Mouse (Mus musculus): ENCODE results near the gene Gm9913. TPM values are rescaled to one million over a fixed set of nuclear protein-coding genes. Genes with fewer than 3 reads are reported as not detected.

The Gm9913 gene
- not detected in 2 replicates for polyA plus RNA-seq (2012; ENCODE audit: insufficient read depth, low replicate concordance)

DNA sequence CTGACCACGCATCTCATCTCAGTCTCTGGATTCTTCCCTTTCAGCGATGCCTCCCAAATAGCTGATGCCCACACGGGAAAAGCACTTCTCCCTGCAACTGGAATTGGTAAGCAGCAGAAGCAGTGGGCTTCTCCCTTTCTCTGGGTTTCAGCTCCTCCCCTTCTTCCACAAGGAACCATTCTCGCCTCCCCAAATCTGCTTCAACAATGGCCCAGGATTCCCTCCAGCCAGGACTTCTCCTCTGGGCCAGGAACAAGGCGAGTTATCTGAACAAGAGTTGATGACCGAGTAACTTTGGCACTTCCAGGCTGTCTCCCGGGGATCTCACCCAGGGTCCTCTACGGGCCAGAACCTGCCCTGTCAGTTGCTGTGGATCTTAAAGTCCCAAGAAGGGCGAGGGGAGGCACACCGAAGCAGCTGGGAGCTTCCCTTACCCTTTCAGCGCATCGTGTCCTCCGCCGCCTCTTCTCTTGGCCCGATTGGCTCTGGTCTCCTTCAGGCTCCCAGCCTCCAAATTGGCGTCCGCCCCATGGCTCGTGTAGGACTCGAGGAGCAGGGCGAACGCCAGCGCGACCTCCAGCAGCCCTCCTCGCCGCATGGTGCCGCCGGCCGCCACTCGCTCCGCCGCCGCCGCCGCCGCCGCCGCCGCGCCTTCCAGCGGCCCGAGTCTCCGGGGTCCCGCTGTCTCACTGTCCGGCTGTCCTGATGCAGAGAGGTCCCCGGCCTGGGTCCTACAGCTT, at the start of gene Gm9913:
Gene Gm9913, plus strand, starts transcription at position 84 of the 740 bp plus-strand sequence.
- Histone ChIP-seq H3K4me1 (peaks cover 31% of the 10 kb centered on the region), H3K27me3 (replicated peaks) (peaks cover 83% of the 10 kb centered on the region), H3K4me3 (replicated peaks) (peak within 1 kb of the TSS; percentile 79)

DNA sequence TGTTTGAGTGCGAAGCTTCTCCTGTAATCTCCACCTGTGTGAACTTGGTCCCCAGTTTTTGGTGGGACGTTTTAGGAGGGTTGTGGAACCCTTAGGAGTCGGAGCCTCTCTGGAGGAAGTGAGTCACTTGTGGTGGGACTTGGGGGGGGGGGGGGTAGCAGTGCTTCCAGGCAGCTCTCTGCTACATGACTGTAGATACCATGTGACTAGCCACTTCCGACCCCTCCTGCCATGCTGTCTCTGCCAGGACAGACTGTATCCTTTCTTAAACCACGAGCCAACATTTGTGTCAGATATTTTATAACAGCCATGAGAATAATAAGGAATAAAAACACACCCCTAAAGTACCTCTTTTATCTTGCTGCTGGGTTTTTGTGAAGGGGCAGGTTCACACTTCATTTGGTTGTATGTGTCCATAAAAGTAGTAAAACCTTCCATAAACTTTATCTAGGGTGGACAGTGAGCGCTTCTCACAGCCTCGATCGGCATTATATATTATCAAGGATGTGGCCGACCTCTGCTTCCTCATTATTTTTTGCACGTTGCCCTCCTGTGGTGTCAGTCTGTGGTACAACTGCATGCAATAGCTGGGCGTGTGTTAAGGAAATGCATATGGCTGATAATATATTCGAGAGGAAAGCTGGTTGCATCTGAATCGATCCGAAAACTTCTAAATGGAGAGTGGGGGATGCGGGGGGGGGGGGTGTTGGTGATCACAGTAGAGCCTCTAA, 48.7 kb upstream of the Gm9913 start:
- Histone ChIP-seq H3K9me3 (no peaks in the 10 kb centered on the region), H3K27me3 (replicated peaks) (no peaks in the 10 kb centered on the region), H3K4me1 (peaks cover 88% of the 10 kb centered on the region), H3K4me3 (replicated peaks) (peak overlapping the region; percentile 87), H3K36me3 (replicated peaks; ENCODE audit: low read length) (no peaks in the 10 kb centered on the region)
- TF ChIP-seq FLI1 (IDR thresholded peaks at IDR 0.05; ENCODE audit: low read length): no peak
- TF ChIP-seq GATA1 (IDR thresholded peaks at IDR 0.05; ENCODE audit: borderline replicate concordance, low read length): peak; percentile 52; the same call in 1 of the 3 replicates

More for the DNA sequence above, at the start of gene Gm9913:
- TF ChIP-seq GATA1 (IDR thresholded peaks at IDR 0.05; ENCODE audit: borderline replicate concordance, low read length) (no peak), FLI1 (IDR thresholded peaks at IDR 0.05; ENCODE audit: low read length) (no peak)
- peaks cover 6% of the 10 kb centered on the region for H3K9me3 ChIP-seq
- H3K36me3 ChIP-seq (replicated peaks; ENCODE audit: low read length): no peaks in the 10 kb centered on the region

DNA sequence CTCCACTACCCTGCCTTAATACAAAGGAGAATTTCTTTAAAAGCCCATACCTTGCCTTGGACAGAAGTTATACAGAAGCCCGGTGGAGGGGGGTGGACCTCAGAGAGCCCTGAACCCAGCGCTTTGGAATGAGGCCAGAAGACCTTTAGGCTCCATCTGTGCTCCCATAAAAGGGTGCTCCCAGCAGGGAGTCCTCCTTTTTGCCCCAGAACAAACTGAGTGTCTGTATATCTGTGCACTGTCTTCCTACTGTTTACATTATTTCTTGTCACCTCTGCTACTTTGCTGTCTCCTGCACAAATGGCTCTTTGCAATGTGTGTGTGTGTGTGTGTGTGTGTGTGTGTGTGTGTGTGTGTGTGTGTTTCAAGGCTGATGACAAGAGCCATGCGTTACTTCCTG, 45.8 kb upstream of the Gm9913 start:
- Histone ChIP-seq H3K27me3 (replicated peaks) (no peaks in the 10 kb centered on the region), H3K4me1 (peaks cover 79% of the 10 kb centered on the region), H3K36me3 (replicated peaks; ENCODE audit: low read length) (no peaks in the 10 kb centered on the region), H3K9me3 (no peaks in the 10 kb centered on the region), H3K4me3 (replicated peaks) (no peak overlapping the region)
- no peak for TF ChIP-seq FLI1 (IDR thresholded peaks at IDR 0.05; ENCODE audit: low read length)
- TF ChIP-seq GATA1 (IDR thresholded peaks at IDR 0.05; ENCODE audit: borderline replicate concordance, low read length): no peak

DNA sequence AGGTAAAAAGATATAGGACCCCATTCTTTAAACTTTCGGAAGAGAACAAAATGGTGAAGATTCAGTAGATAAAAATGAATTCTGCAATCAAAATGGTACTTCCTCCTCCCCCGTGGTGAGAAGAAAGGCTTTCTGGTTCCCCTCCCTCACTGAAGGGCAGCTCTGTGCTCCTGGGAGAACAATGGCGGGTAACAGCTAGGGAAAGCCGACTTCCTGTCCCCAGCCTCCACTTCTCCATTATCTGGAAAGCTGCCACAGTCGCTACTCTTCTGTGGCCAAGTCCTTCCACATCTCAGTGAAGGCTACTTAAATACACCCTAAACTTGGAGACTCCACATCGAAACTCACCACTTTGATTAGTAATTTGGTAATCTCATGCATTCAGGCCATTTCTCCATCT, 40.9 kb upstream of the Gm9913 start:
- Histone ChIP-seq H3K27me3 (replicated peaks) (peaks cover 4% of the 10 kb centered on the region), H3K9me3 (no peaks in the 10 kb centered on the region), H3K4me1 (peaks cover 49% of the 10 kb centered on the region), H3K36me3 (replicated peaks; ENCODE audit: low read length) (no peaks in the 10 kb centered on the region), H3K4me3 (replicated peaks) (no peak overlapping the region)
- no peak for TF ChIP-seq FLI1 (IDR thresholded peaks at IDR 0.05; ENCODE audit: low read length)
- no peak for TF ChIP-seq GATA1 (IDR thresholded peaks at IDR 0.05; ENCODE audit: borderline replicate concordance, low read length)

DNA sequence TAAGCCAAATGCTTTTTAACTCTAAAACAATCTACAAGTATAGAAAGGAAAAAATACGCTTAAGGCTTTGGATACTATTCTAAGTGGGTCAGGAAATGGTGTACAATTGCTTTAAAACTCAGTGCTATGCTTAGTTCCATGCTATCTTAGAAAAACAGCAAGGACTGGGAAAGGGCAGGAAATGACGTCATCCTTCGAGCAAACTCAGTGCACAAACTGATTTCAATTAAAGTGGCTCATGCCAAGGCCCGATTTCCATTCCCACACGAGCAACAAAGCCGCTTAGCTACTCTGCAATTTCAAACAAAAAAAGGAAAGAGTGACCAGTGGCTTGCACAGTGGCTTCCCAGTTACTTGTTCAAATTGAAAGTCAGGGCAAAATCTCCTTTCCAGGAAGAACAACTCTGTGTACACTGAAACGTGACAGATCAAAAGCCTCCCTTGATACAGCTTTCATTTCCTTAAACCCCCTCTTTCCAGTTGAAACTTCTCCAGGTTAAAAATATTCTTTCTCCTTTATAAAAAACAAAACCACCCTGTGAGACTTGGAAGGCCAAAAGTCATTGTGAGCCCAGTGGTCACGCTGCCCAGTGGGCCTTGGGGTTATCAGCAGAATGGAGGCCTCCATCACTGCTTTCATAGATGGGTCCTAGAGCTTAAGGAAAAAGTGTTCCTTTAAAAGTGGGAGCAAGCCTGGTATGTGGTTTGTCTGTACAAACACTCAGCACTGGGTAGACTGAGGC, 34.2 kb upstream of the Gm9913 start:
- TF ChIP-seq GATA1 (IDR thresholded peaks at IDR 0.05; ENCODE audit: borderline replicate concordance, low read length): no peak
- no peak for TF ChIP-seq FLI1 (IDR thresholded peaks at IDR 0.05; ENCODE audit: low read length)
- H3K4me3 ChIP-seq (replicated peaks): peak overlapping the region; percentile 31
- peaks cover 37% of the 10 kb centered on the region for H3K27me3 ChIP-seq (replicated peaks)
- H3K36me3 ChIP-seq (replicated peaks; ENCODE audit: low read length): no peaks in the 10 kb centered on the region
- H3K9me3 ChIP-seq: no peaks in the 10 kb centered on the region
- peaks cover 42% of the 10 kb centered on the region for H3K4me1 ChIP-seq

DNA sequence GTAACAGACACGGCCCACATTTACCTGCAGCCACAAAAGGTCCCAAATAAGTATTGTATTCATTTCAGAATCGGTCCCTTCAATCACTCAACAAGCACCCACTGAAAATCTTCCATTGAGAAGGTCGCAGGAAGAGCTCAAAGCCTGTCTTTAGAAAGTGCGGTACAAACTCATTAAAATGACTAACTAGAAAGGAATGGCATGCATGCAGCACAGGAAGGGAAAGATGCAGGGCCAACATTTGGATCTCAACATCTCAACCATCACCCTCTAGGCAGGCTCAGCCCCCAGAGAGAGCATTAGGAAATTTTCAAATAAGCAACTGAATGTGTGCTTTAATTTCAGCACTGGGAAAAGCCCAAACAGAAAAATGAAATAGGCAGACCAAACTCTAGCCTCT, 33.2 kb upstream of the Gm9913 start:
- Histone ChIP-seq H3K4me1 (peaks cover 42% of the 10 kb centered on the region), H3K36me3 (replicated peaks; ENCODE audit: low read length) (no peaks in the 10 kb centered on the region), H3K4me3 (replicated peaks) (no peak overlapping the region), H3K9me3 (no peaks in the 10 kb centered on the region), H3K27me3 (replicated peaks) (peaks cover 37% of the 10 kb centered on the region)
- TF ChIP-seq GATA1 (IDR thresholded peaks at IDR 0.05; ENCODE audit: borderline replicate concordance, low read length) (no peak), FLI1 (IDR thresholded peaks at IDR 0.05; ENCODE audit: low read length) (no peak)

DNA sequence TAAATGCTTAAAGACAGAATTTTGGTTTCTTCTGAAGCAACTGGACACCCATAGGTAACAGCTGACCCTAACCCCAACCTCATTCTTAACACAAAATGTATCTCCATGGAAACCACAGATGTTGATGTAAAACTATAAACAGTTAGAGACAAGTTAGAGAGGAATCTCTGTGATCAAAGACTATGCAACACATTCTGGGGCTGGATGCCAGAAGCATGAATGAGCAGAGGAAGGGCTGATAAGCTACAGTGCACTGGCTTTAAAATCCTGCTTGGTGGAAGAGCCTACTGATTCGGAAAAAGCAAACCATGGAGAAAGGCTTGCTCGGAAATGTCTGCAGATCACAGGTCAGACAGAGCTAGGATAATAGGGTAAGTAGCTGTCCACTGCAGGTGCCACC, 31.7 kb upstream of the Gm9913 start:
- peak overlapping the region; percentile 8 for H3K4me3 ChIP-seq (replicated peaks)
- H3K36me3 ChIP-seq (replicated peaks; ENCODE audit: low read length): no peaks in the 10 kb centered on the region
- TF ChIP-seq FLI1 (IDR thresholded peaks at IDR 0.05; ENCODE audit: low read length) (no peak), GATA1 (IDR thresholded peaks at IDR 0.05; ENCODE audit: borderline replicate concordance, low read length) (no peak)
- H3K9me3 ChIP-seq: no peaks in the 10 kb centered on the region
- H3K27me3 ChIP-seq (replicated peaks): peaks cover 40% of the 10 kb centered on the region
- H3K4me1 ChIP-seq: peaks cover 45% of the 10 kb centered on the region

DNA sequence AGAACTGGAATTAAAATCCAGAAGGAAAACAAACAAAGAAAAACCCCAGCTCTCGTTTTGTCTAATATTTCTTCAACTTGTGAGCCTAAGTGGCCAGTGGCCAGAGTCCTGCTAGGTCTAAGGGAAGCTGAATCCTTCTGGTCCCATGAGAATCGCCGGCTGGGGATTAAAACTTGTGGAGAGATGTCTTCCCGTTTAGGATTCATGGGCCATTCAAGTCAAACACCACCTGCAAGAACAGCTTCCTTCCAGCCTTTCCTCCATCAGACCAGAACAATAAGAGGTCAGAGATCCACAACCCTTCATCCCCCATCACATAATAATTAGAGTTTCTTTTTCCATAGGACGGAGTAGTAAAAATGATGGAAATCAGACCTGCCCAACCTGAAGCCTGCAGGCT, 30.2 kb upstream of the Gm9913 start:
- H3K27me3 ChIP-seq (replicated peaks): peaks cover 39% of the 10 kb centered on the region
- TF ChIP-seq GATA1 (IDR thresholded peaks at IDR 0.05; ENCODE audit: borderline replicate concordance, low read length) (no peak), FLI1 (IDR thresholded peaks at IDR 0.05; ENCODE audit: low read length) (no peak)
- no peaks in the 10 kb centered on the region for H3K36me3 ChIP-seq (replicated peaks; ENCODE audit: low read length)
- no peak overlapping the region for H3K4me3 ChIP-seq (replicated peaks)
- H3K4me1 ChIP-seq: peaks cover 39% of the 10 kb centered on the region
- no peaks in the 10 kb centered on the region for H3K9me3 ChIP-seq

DNA sequence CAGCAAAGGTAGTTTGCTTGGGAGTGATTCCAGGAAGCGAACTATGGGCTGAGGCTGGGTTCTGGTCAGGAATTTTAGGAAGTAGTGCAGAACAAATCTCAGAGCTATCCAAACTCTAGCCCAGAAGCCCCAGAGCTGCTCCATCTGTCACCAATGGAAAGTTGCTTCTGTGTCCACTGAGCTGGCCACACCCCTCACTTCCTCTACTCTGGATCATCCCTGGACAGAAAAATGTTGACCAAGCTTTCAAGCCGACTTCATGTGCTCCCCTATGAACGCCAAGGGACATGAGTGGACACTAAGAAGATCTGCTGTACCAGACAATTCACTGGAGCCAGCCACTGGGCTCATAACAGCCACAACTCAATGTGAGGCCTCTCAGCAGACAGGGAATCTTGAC, 28.7 kb upstream of the Gm9913 start:
- TF ChIP-seq FLI1 (IDR thresholded peaks at IDR 0.05; ENCODE audit: low read length) (no peak), GATA1 (IDR thresholded peaks at IDR 0.05; ENCODE audit: borderline replicate concordance, low read length) (no peak)
- H3K9me3 ChIP-seq: no peaks in the 10 kb centered on the region

More for the DNA sequence above, 28.7 kb upstream of the Gm9913 start:
- Histone ChIP-seq H3K4me3 (replicated peaks) (no peak overlapping the region), H3K4me1 (peaks cover 25% of the 10 kb centered on the region), H3K36me3 (replicated peaks; ENCODE audit: low read length) (no peaks in the 10 kb centered on the region), H3K27me3 (replicated peaks) (peaks cover 49% of the 10 kb centered on the region)
